Mouse (Mus musculus) cerebellum, postnatal 10 days (tissue): ENCODE results near the gene Gm2956.
"Not testable (repeated sequence)": the region's sequence is repeated elsewhere in the genome, so short reads cannot be mapped to it uniquely, and the experiment has no call there.

Source experiments
- DNase-seq, 2 experiments: peaks; one replicate each; pipeline ENCODE4 v3.0.0; 2021; ENCODE audit warnings: mixed read lengths in 2 of 2

Gm2956 gene

GRCm38 (mm10) chr14:3332087-3332677 is at the start of gene Gm2956:
Gene Gm2956, plus strand, starts transcription at chr14:3332627.
- peak; percentile 1 for DNase-seq

DNA sequence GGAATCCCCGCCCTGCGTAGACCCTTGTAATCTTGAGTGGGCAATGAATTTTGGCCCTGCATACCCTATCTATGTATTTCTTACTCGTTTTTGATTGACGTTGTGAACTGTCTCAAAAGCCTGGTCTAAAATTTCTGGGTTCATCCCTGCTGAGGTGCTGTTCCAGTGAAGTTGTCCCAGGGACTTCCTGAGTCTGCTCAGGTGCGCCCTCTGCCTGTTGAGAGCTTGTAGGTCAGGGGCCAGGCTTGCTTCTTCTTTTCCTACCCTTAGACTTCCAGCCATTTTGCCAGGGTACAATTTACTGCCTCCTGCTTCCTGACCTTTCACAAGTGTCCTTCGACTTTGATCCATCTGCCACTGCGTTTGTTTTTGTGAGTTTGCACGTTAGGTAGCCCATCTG is 979 bp downstream of the Gm2956 start:
- DNase-seq = peak; percentile 10 to 17

DNA sequence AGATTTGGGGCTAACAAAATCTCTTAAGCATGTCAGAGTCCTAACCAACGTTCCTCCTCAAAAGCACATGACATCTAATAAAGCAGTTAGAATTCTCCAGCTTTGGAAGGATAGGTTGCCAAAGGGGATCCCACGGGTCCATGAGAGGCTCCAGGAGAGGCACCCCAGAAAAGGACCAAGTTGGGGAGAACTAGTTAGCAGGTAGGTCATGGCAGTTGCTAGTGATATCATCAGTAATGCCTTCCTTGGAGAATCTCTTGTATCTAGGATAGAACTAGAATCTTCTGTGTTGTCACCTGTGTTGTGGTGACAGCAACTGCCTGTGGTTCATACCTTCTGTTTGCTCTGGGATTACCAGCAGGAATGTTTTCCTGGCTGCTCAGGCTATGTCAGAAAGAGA is 62.4 kb downstream of the Gm2956 start, which contains the start of gene Gm10413:
TSS of gene Gm10413 (plus strand) at position 301 of the 400 bp plus-strand sequence.
- DNase-seq = not testable (repeated sequence)
